Mouse (Mus musculus) liver, embryonic 15.5 days (tissue): Measurements from ENCODE around the gene Nrf1. TPM values are rescaled to one million over a fixed set of nuclear protein-coding genes. Genes with fewer than 3 reads are reported as not detected.

Source experiments
- ATAC-seq: fragments of 200-750 bp; cut with Nextera tagmentation; 2 replicates; pipeline ENCODE4 v1.8.0; 2017; ENCODE audit warnings: moderate number of reproducible peaks, mild to moderate bottlenecking, moderate library complexity; ENCODE audit not compliant: insufficient read depth
- H3K27ac ChIP-seq: fragments of 300-500 bp; sonication (generic); replicated peaks from 2 replicates; pipeline ENCODE4 v1.5.1; 2015; ENCODE audit warnings: mild to moderate bottlenecking, inconsistent platforms
- H3K27me3 ChIP-seq: fragments of 300-500 bp; sonication (generic); 2 replicates; pipeline ENCODE4 v1.6.1; 2015; ENCODE audit warnings: mild to moderate bottlenecking, inconsistent platforms
- H3K36me3 ChIP-seq: fragments of 300-500 bp; sonication (generic); replicated peaks from 2 replicates; pipeline ENCODE4 v1.6.1; 2015; ENCODE audit warnings: moderate library complexity, mild to moderate bottlenecking, inconsistent platforms
- H3K4me1 ChIP-seq: fragments of 300-500 bp; sonication (generic); replicated peaks from 2 replicates; pipeline ENCODE4 v1.6.1; 2015; ENCODE audit warnings: inconsistent platforms
- H3K4me2 ChIP-seq: fragments of 300-500 bp; sonication (generic); 2 replicates; pipeline ENCODE4 v1.6.1; 2015; ENCODE audit warnings: moderate library complexity, mild to moderate bottlenecking, inconsistent platforms
- H3K4me3 ChIP-seq: fragments of 300-500 bp; sonication (generic); replicated peaks from 2 replicates; pipeline ENCODE4 v1.5.1; 2015; ENCODE audit warnings: mild to moderate bottlenecking, inconsistent platforms
- H3K9ac ChIP-seq: fragments of 300-500 bp; sonication (generic); 2 replicates; pipeline ENCODE4 v1.6.1; 2015; ENCODE audit warnings: moderate library complexity, mild to moderate bottlenecking, inconsistent platforms
- H3K9me3 ChIP-seq: fragments of 300-500 bp; sonication (generic); replicated peaks from 2 replicates; pipeline ENCODE4 v1.6.1; 2016; ENCODE audit warnings: inconsistent platforms
- WGBS: fragments of 180-500 bp; shearing (Covaris S2); methylation state at CpG from one replicate; pipeline ENCODE4 v1.1.7; 2015; ENCODE audit warnings: mixed read lengths; ENCODE audit not compliant: insufficient replicate concordance; 5-methylcytosine and 5-hydroxymethylcytosine counted together
- polyA plus RNA-seq: library from polyadenylated mRNA; unstranded; fragments of >200 nt; fragmentation: Nextera tagmentation; extraction: Ambion mirVana; gene quantifications from 2 replicates; pipeline ENCODE4 v1.2.1, GENCODE M21; 2015

The Nrf1 gene
- polyA plus RNA-seq, 1 experiment from 2014 or later: 39.0 TPM

DNA sequence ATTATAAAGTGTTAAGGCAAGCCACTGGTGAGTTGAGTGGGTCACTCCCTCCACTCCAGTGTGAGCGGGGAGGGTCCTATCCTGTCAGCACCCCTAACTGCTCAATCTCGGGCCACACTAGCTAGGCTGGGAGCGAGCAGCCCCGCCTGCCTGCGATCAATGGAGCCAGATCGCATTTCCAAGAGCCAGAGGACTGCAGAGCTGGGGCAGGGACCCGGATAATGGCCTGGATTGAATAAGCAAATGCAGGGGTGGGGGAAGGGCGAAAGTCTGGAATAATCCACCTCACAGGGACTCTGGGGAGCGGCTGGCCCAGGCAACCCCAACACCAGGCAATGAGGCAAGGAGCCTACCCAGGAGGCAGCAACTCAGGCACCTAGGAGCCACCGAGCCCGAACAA is 119.4 kb downstream of the Nrf1 start:
- no peaks in the 10 kb centered on the region for H3K9me3 ChIP-seq
- no peak for ATAC-seq
- H3K4me3 ChIP-seq: no peak overlapping the region
- no peak overlapping the region for H3K9ac ChIP-seq
- H3K27me3 ChIP-seq: peaks cover 96% of the 10 kb centered on the region
- H3K27ac ChIP-seq: no peak overlapping the region
- H3K4me2 ChIP-seq: no peak overlapping the region
- peaks cover 6% of the 10 kb centered on the region; the same call in 1 of the 2 replicates for H3K4me1 ChIP-seq
- H3K36me3 ChIP-seq: no peaks in the 10 kb centered on the region
- 48% methylated on average over 11 of the region's 11 CpGs for WGBS

DNA sequence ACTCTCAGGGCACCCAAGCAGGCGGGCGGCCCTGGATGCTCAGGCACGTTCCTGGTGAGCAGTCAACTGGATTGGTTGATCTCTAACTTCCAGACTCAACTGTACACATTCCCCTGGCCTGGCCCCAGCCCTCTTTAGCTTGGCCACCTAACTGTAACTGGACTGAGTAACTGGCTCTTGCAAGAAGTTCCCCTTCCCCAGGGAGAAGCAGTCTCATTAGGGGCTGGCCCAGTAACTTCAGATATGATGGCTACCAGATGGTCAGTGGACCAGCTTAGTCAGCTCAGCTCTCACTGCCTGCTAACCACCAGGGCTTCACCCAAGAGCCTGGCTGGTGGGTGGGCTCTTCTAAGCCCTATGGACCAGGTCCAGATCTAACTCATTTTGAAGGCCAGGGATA is 120.5 kb downstream of the Nrf1 start:
- no peak for ATAC-seq
- H3K4me1 ChIP-seq: peaks cover 11% of the 10 kb centered on the region
- 60% methylated on average over 3 of the region's 3 CpGs for WGBS
- H3K4me2 ChIP-seq: no peak overlapping the region
- H3K36me3 ChIP-seq: no peaks in the 10 kb centered on the region
- H3K9ac ChIP-seq: no peak overlapping the region
- no peak overlapping the region for H3K4me3 ChIP-seq
- no peak overlapping the region for H3K27ac ChIP-seq
- H3K27me3 ChIP-seq: peaks cover 96% of the 10 kb centered on the region
- no peaks in the 10 kb centered on the region for H3K9me3 ChIP-seq

DNA sequence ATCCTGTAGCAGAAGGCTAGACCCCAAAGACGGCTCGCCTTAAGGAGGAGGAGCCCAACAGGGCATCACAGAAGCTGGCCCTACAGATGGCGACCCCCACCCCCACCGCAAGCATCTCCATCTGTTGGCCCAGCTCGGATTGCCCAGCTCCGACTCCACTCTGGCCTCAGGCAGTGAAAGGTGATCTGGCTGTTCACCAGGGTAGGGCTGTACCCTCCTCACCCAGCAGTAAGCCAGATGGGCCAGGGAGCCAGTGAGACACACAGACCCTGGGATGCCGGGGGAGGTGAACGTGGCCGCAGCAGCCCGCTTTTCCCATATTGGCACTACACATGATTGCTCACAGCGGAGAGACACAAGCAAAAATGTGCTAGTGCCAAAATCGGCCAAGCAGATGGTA is 121.4 kb downstream of the Nrf1 start:
- no peaks in the 10 kb centered on the region for H3K9me3 ChIP-seq
- H3K4me2 ChIP-seq: no peak overlapping the region
- peaks cover 20% of the 10 kb centered on the region for H3K4me1 ChIP-seq
- no peak overlapping the region for H3K4me3 ChIP-seq
- WGBS: 66% methylated on average over 12 of the region's 12 CpGs
- H3K27me3 ChIP-seq: peaks cover 96% of the 10 kb centered on the region
- no peak overlapping the region for H3K9ac ChIP-seq
- ATAC-seq: no peak
- no peak overlapping the region for H3K27ac ChIP-seq
- H3K36me3 ChIP-seq: no peaks in the 10 kb centered on the region

DNA sequence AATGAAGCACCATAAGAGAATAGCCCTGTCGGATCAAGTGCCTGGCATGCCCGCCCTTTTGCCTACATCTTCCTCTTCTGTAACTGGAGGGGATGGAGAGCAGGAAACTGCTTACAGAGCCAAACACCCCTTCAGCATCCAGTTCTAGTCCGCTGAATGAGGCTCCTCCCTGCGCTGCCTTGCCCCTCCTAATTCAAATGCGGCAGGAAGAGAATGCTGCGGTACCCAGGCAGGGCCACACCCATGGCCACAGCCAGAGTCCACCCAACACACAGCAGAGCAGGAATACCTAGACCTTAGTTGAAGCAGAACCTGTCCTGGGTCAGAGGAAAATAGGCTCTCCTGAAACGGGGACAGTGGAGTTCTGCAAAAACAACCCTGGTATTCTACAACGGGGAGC is 123.4 kb downstream of the Nrf1 start:
- Histone ChIP-seq H3K9ac (no peak overlapping the region), H3K27ac (no peak overlapping the region), H3K36me3 (no peaks in the 10 kb centered on the region), H3K4me1 (peaks cover 41% of the 10 kb centered on the region), H3K9me3 (no peaks in the 10 kb centered on the region), H3K4me3 (no peak overlapping the region), H3K4me2 (no peak overlapping the region), H3K27me3 (peaks cover 100% of the 10 kb centered on the region)
- 20% methylated on average over 8 of the region's 8 CpGs for WGBS
- no peak for ATAC-seq

DNA sequence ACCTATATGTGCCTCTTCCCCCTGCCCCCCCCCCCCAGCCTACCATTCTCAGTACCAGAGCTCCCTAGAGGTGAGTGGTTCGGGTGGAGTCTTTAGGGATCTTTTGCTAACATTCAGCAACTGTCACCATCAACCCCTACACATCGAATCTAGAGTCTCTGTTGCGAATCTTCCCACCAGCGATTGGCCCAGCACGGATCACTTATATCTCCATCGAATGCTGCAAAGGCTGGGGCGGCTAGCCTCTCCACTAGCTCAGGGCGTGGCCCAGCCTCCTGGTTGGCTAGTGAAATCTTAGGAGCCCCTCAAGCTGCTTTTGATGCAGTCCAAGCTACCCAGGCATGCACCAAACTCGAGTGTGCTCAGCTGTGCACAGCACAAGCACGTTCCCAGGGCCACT is 124.2 kb downstream of the Nrf1 start:
- WGBS: 19% methylated on average over 10 of the region's 10 CpGs
- Histone ChIP-seq H3K27me3 (peaks cover 100% of the 10 kb centered on the region), H3K9ac (no peak overlapping the region), H3K36me3 (no peaks in the 10 kb centered on the region), H3K9me3 (no peaks in the 10 kb centered on the region), H3K4me2 (no peak overlapping the region), H3K4me1 (peaks cover 45% of the 10 kb centered on the region), H3K27ac (no peak overlapping the region), H3K4me3 (no peak overlapping the region)
- ATAC-seq: no peak

DNA sequence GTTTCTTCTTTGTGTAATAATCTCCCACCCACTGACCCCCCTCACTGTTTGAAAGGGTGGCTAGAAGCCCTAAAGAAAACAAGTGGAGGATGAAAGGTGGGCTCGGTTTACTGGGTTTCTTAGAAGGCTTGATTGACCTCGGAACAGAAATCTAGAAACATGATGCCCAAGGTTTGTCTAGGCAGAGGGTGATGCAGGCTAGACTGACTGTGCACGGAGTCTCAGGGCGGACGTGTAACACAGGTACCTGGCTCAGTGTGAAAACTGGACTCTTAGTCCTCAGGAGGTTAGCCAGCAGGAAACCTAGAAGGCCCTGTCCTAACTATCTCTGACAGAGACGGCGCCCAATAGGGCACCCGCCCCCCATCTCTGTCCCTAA is 124.6 kb downstream of the Nrf1 start:
- H3K9ac ChIP-seq: no peak overlapping the region
- 12% methylated on average over 8 of the region's 8 CpGs for WGBS
- peaks cover 45% of the 10 kb centered on the region for H3K4me1 ChIP-seq
- H3K4me3 ChIP-seq: no peak overlapping the region
- no peaks in the 10 kb centered on the region for H3K36me3 ChIP-seq
- no peaks in the 10 kb centered on the region for H3K9me3 ChIP-seq
- H3K4me2 ChIP-seq: no peak overlapping the region
- peaks cover 100% of the 10 kb centered on the region for H3K27me3 ChIP-seq
- ATAC-seq: no peak
- no peak overlapping the region for H3K27ac ChIP-seq

DNA sequence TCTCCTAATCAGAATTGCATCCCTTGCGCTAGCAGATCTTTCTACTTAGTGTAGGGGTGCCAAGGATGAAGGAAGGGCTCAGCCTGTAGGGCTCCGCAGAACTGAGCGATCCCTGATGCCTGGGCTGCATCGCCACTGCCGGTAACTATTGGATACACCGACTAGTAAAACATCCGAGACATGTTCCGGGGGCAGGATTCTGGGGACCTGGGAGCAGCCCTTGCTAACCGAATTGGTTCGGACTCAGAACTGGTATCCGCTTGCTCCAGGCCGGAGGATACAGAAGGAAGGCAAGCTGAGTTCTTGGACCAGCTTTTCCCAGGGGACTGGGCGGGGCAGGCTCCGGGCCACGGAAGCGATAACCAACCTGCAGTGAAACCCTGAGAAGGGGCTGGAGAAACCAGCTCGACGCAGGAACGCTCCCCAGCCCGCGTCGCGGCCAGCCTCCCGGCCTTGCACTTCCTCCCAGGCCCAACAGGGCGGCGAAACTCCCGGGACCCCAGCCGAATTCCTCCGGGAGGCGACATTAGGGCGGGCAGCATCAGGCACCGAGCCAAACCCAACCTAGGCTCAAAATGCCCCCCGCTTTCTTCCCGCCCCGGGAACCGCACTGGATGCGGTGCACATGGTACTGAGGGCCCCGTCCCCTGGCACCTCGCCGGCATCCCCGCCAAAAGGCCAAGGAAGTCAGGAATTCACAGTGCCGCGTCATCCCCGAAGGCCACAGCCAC is 125.2 kb downstream of the Nrf1 start:
- peak overlapping the region; percentile 67 for H3K4me2 ChIP-seq

DNA sequence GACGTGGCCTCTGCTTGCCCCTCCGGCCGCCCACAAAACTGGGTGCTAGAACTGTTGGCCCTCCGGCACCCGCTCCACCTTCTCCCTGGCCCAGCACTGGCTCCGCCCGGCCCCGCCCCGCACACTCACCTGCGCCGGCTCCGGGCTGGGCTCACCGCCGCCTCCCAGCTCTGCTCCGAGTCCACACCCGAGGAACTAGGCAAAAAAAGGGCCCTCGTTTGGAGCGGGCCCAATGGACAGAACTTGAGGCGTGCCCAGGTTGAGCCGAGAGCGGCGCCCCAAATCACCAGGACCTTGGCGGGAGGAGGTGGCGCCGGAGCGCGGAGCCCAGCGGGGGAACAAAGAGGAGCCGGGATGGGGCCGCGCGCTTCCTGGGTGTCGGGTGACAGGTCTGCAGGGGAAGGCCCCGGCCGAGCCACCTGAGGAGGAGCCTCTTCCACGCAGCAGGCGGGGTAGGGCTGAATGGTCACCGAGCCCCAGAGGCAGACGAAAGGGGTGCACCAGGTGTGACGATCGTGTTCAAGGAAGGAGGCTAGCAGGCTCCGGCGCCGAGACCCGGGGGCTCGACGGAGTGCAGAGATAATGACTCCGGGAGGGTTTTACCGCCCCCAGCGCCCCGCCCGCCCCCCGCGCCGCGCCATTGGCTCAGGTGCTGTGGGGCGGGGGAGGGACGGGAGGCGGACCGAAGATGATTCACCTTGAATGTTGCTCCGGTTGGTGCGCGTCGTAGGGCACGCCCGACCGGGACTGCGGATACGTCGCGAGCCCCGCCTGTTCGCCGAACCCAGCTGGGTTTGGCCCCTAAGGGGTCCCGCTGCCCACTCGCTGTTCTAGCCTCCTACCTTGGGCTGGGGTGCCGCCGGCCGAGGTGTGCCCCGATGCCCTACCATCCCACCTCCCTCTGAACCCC is 126.0 kb downstream of the Nrf1 start:
- ATAC-seq: peak; percentile 70
- Histone ChIP-seq H3K27ac (no peak overlapping the region), H3K36me3 (no peaks in the 10 kb centered on the region), H3K9ac (no peak overlapping the region), H3K9me3 (no peaks in the 10 kb centered on the region), H3K4me3 (peak overlapping the region; percentile 48), H3K4me1 (peaks cover 54% of the 10 kb centered on the region), H3K4me2 (peak overlapping the region; percentile 67), H3K27me3 (peaks cover 100% of the 10 kb centered on the region)
- WGBS: 1% methylated on average over 80 of the region's 80 CpGs

More for the DNA sequence above, 125.2 kb downstream of the Nrf1 start:
- Histone ChIP-seq H3K9ac (no peak overlapping the region), H3K4me3 (peak overlapping the region; percentile 48), H3K27me3 (peaks cover 100% of the 10 kb centered on the region), H3K4me1 (peaks cover 47% of the 10 kb centered on the region), H3K27ac (no peak overlapping the region), H3K9me3 (no peaks in the 10 kb centered on the region), H3K36me3 (no peaks in the 10 kb centered on the region)
- ATAC-seq: no peak
- WGBS: 3% methylated on average over 44 of the region's 44 CpGs

DNA sequence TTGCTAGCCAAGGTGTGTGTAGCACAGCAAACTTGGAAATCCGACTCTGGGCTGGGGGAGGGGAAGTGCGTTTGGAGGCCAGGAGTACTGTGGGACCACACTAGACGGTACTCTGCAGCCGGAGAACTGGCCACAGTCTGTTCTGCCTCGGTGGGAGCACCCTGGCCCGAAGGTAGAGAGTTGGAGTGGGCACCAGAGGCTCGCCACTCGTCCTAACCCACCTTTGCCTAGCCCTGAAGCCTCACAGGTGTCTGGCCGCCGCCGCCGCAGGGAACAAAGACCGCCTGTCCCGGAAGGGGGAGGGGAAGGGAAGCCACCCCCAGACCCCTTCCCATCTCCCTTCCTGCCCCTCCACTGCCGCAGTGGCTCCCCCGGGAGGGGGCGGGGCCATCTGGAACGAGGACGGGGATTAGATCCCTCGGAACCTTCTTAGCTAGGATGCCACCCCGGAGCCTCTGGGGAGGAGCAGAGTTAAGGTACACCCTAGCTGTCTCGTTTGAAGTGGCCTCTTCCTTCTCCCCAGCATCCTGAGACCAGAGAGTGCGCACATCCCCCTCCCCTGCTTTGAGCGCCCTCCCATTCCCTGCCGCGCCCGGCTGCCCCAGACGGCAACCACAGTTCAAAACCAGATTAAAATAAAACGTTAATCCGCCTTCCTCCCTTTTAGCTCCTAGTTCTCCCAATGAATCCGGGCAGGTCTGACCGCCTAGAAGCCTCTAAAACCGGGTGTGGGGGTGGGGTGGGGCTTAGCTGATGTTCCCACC is 126.9 kb downstream of the Nrf1 start:
- peaks cover 100% of the 10 kb centered on the region for H3K27me3 ChIP-seq
- H3K36me3 ChIP-seq: no peaks in the 10 kb centered on the region
- ATAC-seq: peak; percentile 10; the same call in 1 of the 2 replicates
- 2% methylated on average over 33 of the region's 33 CpGs for WGBS
- H3K9me3 ChIP-seq: no peaks in the 10 kb centered on the region
- peaks cover 56% of the 10 kb centered on the region for H3K4me1 ChIP-seq
- no peak overlapping the region for H3K27ac ChIP-seq
- H3K4me3 ChIP-seq: peak overlapping the region; percentile 48
- peak overlapping the region; percentile 67 for H3K4me2 ChIP-seq
- no peak overlapping the region for H3K9ac ChIP-seq

DNA sequence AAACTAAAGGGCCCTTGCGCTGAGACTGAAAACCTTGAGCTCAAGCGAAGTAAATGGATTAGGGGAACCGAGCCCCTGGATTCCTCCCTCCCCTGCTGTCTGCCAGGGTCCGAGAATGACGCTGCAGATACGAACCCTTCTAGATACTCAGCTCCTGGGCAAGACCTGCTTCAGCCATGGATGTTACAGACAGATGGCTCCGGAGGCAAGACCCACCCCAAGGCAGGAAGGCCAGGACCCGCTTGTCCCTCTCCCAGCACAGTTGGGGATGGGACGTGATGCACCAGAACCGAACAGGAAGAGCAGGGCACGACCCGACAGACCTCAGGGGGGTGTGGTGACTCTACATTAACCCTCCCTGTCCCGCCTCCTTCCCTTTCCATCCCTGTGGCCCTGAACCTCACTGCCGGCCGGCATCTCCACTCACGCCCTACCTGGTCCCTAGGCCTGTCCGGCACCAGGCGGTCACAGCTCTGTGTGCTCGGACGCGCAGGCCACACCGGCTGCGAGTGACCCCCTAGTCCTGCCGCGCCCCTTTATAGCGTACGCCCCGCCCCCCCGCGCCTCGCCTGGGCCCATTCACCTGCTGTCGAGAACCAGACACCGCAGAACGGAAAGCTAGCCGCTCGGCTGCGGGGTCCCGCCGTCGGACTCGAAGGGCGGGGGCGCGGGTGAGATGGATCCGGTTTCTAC is 127.6 kb downstream of the Nrf1 start:
- H3K27me3 ChIP-seq: peaks cover 100% of the 10 kb centered on the region
- H3K9me3 ChIP-seq: no peaks in the 10 kb centered on the region
- H3K4me2 ChIP-seq: peak overlapping the region; percentile 67
- H3K4me3 ChIP-seq: peak overlapping the region; percentile 48
- H3K36me3 ChIP-seq: no peaks in the 10 kb centered on the region
- H3K9ac ChIP-seq: no peak overlapping the region
- ATAC-seq: no peak
- peaks cover 57% of the 10 kb centered on the region for H3K4me1 ChIP-seq
- under 1% methylated on average over 45 of the region's 45 CpGs for WGBS
- no peak overlapping the region for H3K27ac ChIP-seq
